Mouse (Mus musculus) cortical plate, adult 2 months (tissue): ENCODE measurements around the gene Ldlrad2.

Experiments used
- CTCF ChIP-seq: fragments of 200-500 bp; IDR thresholded peaks from 2 replicates; pipeline ENCODE4 v1.5.1; 2011; ENCODE audit warnings: mild to moderate bottlenecking, control low read depth, low read length; ENCODE audit not compliant: insufficient read depth; ENCODE audit errors: extremely low read depth
- POLR2A ChIP-seq: fragments of 200-500 bp; IDR thresholded peaks from 2 replicates; pipeline ENCODE4 v1.6.1; 2011; ENCODE audit warnings: mild to moderate bottlenecking, low read length, control low read depth; ENCODE audit not compliant: insufficient read depth; ENCODE audit errors: extremely low read depth

DNA sequence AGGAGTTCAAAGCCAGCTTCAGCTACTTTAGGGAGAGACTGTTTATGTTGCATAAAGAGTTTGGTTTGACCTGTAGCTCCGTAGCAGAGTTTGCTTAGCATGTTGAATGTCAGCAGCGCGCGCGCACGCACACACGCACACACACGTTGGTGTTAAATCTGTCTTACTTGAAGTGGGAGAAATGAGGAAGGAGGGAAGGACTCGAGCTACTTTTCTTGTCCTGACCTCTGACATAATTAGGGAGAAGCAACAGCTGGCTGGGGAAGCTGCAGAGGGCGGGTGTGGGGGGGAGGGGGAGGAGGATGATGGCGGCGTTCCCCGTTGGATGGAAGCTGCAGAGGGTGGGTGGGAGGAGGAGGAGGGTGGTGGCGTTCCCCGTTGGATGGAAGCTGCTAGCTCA lies 35.9 kb upstream of the Ldlrad2 start:
- TF ChIP-seq CTCF: no peak
- no peak for TF ChIP-seq POLR2A
